Mouse (Mus musculus): ENCODE data around the gene Kank1. TPM values are rescaled to one million over a fixed set of nuclear protein-coding genes. Genes with fewer than 3 reads are reported as not detected.

The Kank1 gene
- polyA plus RNA-seq, 1 experiment: not detected

GRCm38 (mm10) chr19:25407185-25407886 is 170.6 kb downstream of the Kank1 start:
- Histone ChIP-seq H3K27ac (ENCODE audit: insufficient read depth, low read depth, low read length) (no peak overlapping the region), H3K4me3 (ENCODE audit: insufficient read depth, low read length) (no peak overlapping the region), H3K4me1 (ENCODE audit: control insufficient read depth, insufficient read depth, low read length) (no peaks in the 10 kb centered on the region)
- no peak for TF ChIP-seq CTCF (IDR thresholded peaks at IDR 0.05; ENCODE audit: low read depth, low read length)
- no peak for TF ChIP-seq POLR2A (IDR thresholded peaks at IDR 0.05; ENCODE audit: borderline replicate concordance, low read depth, low read length)

- TF ChIP-seq POLR2A (IDR thresholded peaks at IDR 0.05; ENCODE audit: borderline replicate concordance, low read depth, low read length) (no peak), CTCF (IDR thresholded peaks at IDR 0.05; ENCODE audit: low read depth, low read length) (no peak)
- H3K4me3 ChIP-seq (ENCODE audit: insufficient read depth, low read length): no peak overlapping the region
- no peaks in the 10 kb centered on the region for H3K4me1 ChIP-seq (ENCODE audit: control insufficient read depth, insufficient read depth, low read length)
- H3K27ac ChIP-seq (ENCODE audit: insufficient read depth, low read depth, low read length): no peak overlapping the region
Observed at GRCm38 (mm10) chr19:25407887-25408236, 171.1 kb downstream of the Kank1 start.

- no peak overlapping the region for H3K4me3 ChIP-seq (ENCODE audit: insufficient read depth, low read length)
- no peak overlapping the region for H3K27ac ChIP-seq (ENCODE audit: insufficient read depth, low read depth, low read length)
- TF ChIP-seq POLR2A (IDR thresholded peaks at IDR 0.05; ENCODE audit: borderline replicate concordance, low read depth, low read length): no peak
- TF ChIP-seq CTCF (IDR thresholded peaks at IDR 0.05; ENCODE audit: low read depth, low read length): no peak
- H3K4me1 ChIP-seq (ENCODE audit: control insufficient read depth, insufficient read depth, low read length): no peaks in the 10 kb centered on the region
Observed at GRCm38 (mm10) chr19:25409239-25409638, 172.5 kb downstream of the Kank1 start.

DNA sequence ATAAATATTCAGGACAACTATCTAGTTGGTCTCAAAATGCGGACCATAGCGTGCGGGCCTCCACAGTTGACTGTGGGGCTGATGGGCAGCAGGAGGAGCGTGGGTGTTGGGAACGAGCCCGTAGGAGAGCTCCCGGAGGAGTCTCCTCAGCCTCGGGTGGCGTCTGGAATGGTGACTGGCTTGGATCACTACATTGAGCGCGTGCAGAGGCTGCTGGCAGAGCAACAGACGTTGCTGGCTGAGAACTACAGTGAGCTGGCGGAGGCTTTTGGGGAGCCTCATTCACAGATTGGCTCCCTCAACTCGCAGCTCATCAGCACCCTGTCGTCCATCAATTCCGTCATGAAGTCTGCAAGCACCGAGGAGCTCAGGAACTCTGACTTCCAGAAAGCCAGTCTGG is 174.6 kb downstream of the Kank1 start:
- H3K4me1 ChIP-seq (ENCODE audit: control insufficient read depth, insufficient read depth, low read length): no peaks in the 10 kb centered on the region
- H3K4me3 ChIP-seq (ENCODE audit: insufficient read depth, low read length): no peak overlapping the region
- no peak for TF ChIP-seq CTCF (IDR thresholded peaks at IDR 0.05; ENCODE audit: low read depth, low read length)
- no peak for TF ChIP-seq POLR2A (IDR thresholded peaks at IDR 0.05; ENCODE audit: borderline replicate concordance, low read depth, low read length)
- H3K27ac ChIP-seq (ENCODE audit: insufficient read depth, low read depth, low read length): no peak overlapping the region

DNA sequence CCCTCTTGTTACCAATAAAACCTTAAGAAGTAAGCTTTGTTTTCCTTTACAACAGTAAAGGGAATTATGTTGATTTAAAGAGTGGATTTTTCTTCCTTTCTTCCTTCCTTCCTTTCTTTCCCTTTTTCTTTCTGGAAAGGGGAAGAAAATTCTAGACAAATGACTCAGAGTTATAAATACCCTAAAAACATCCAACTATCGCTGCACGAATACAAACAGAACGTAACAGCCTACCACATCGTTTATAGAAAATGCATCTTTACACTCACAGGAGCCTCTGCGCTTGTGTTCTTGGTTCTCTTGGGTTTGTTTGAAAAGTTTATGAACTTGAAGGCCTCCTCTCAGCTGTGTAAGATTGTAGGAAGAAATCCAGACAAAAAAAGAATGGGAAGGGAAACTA is 178.7 kb downstream of the Kank1 start:
- Histone ChIP-seq H3K27ac (ENCODE audit: insufficient read depth, low read depth, low read length) (no peak overlapping the region), H3K4me1 (ENCODE audit: control insufficient read depth, insufficient read depth, low read length) (no peaks in the 10 kb centered on the region), H3K4me3 (ENCODE audit: insufficient read depth, low read length) (no peak overlapping the region)
- TF ChIP-seq POLR2A (IDR thresholded peaks at IDR 0.05; ENCODE audit: borderline replicate concordance, low read depth, low read length) (no peak), CTCF (IDR thresholded peaks at IDR 0.05; ENCODE audit: low read depth, low read length) (no peak)

GRCm38 (mm10) chr19:25417671-25418070 is 180.9 kb downstream of the Kank1 start:
- TF ChIP-seq POLR2A (IDR thresholded peaks at IDR 0.05; ENCODE audit: borderline replicate concordance, low read depth, low read length): no peak
- no peak for TF ChIP-seq CTCF (IDR thresholded peaks at IDR 0.05; ENCODE audit: low read depth, low read length)

GRCm38 (mm10) chr19:25419983-25420382 is 183.2 kb downstream of the Kank1 start:
- Histone ChIP-seq H3K4me1 (ENCODE audit: control insufficient read depth, insufficient read depth, low read length) (no peaks in the 10 kb centered on the region), H3K4me3 (ENCODE audit: insufficient read depth, low read length) (no peak overlapping the region), H3K27ac (ENCODE audit: insufficient read depth, low read depth, low read length) (no peak overlapping the region)
- TF ChIP-seq POLR2A (IDR thresholded peaks at IDR 0.05; ENCODE audit: borderline replicate concordance, low read depth, low read length) (no peak), CTCF (IDR thresholded peaks at IDR 0.05; ENCODE audit: low read depth, low read length) (no peak)

More at GRCm38 (mm10) chr19:25417671-25418070, 180.9 kb downstream of the Kank1 start:
- Histone ChIP-seq H3K4me1 (ENCODE audit: control insufficient read depth, insufficient read depth, low read length) (no peaks in the 10 kb centered on the region), H3K27ac (ENCODE audit: insufficient read depth, low read depth, low read length) (no peak overlapping the region), H3K4me3 (ENCODE audit: insufficient read depth, low read length) (no peak overlapping the region)

DNA sequence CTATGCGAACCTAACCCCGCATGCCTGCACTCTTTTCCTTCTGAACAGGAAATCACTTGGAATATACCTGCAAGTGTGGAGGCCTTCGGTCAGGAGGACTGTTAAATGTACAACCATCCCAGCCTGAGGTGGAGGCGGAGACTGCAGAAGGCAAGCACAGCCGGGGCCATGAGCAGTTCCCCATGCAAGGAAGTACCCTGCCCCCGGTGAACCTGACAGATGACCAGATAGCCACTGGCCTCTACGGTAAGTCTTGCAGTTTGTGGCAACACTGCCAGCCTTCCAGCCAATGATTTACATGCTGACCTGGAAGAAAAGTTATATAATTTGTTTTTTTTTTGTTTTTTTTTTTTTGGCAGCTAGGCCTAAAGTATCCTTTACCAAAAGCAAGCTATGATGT is 185.3 kb downstream of the Kank1 start:
- H3K4me1 ChIP-seq (ENCODE audit: control insufficient read depth, insufficient read depth, low read length): no peaks in the 10 kb centered on the region
- TF ChIP-seq CTCF (IDR thresholded peaks at IDR 0.05; ENCODE audit: low read depth, low read length) (no peak), POLR2A (IDR thresholded peaks at IDR 0.05; ENCODE audit: borderline replicate concordance, low read depth, low read length) (no peak)
- H3K4me3 ChIP-seq (ENCODE audit: insufficient read depth, low read length): no peak overlapping the region
- no peak overlapping the region for H3K27ac ChIP-seq (ENCODE audit: insufficient read depth, low read depth, low read length)

GRCm38 (mm10) chr19:25423371-25423770 is 186.6 kb downstream of the Kank1 start:
- Histone ChIP-seq H3K4me1 (ENCODE audit: control insufficient read depth, insufficient read depth, low read length) (no peaks in the 10 kb centered on the region), H3K4me3 (ENCODE audit: insufficient read depth, low read length) (no peak overlapping the region), H3K27ac (ENCODE audit: insufficient read depth, low read depth, low read length) (no peak overlapping the region)
- TF ChIP-seq CTCF (IDR thresholded peaks at IDR 0.05; ENCODE audit: low read depth, low read length) (no peak), POLR2A (IDR thresholded peaks at IDR 0.05; ENCODE audit: borderline replicate concordance, low read depth, low read length) (no peak)

DNA sequence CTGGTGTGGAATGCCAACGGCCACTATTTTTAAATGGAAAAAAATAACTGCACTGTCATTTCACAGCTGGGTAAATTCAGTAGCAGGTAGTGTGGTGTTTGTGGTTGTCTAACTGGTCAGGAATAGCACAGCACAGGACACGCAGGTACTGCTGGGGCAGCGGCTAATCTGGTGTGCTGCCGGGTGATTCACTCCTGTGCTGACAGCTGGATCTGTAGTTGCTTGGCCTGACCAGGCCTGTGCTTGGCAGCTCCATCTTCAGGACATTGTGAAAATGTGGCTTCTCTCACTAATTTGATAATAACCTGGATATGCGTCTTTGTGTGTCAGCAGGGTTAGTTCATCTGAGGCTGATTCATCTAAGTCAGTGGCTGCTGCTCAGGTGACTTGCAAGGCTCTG is 189.7 kb downstream of the Kank1 start:
- no peak for TF ChIP-seq POLR2A (IDR thresholded peaks at IDR 0.05; ENCODE audit: borderline replicate concordance, low read depth, low read length)
- TF ChIP-seq CTCF (IDR thresholded peaks at IDR 0.05; ENCODE audit: low read depth, low read length): no peak
- Histone ChIP-seq H3K4me1 (ENCODE audit: control insufficient read depth, insufficient read depth, low read length) (no peaks in the 10 kb centered on the region), H3K27ac (ENCODE audit: insufficient read depth, low read depth, low read length) (no peak overlapping the region), H3K4me3 (ENCODE audit: insufficient read depth, low read length) (no peak overlapping the region)

All from bone marrow macrophage, adult 2 months (primary cell).